In genomic region chr7:27328648-27329047, GRCm38 (mm10) we compare ENCODE assay signal across 13 mouse cellular contexts. TPM values are rescaled to one million over a fixed set of nuclear protein-coding genes. Genes with fewer than 3 reads are reported as not detected.
DNase-seq lines count a peak whose midpoint lies in the region; ATAC-seq and TF ChIP-seq lines count a peak whose summit lies in the region.
"Had no signal": no experiment of that assay in that cellular context is flagged by ENCODE, and none has a peak within 500 bp of the region (broad histone marks: within the 10 kb centered on the region; RNA-seq: fewer than 3 reads in every experiment).

No protein-coding gene starts in this region.

- no peak for TF ChIP-seq CTCF in heart, adult 2 months (IDR thresholded peaks at IDR 0.05)
- no peak; a peak in 1 of 6 replicates for TF ChIP-seq CTCF in MEL (IDR thresholded peaks at IDR 0.05 in 2 of 3, conservative IDR thresholded peaks at IDR 0.05 in 1 of 3; ENCODE audit: control insufficient read depth in 1 of 3, insufficient read depth in 1 of 3, low read depth in 2 of 3, low read length in 3 of 3, poor library complexity in 1 of 3, severe bottlenecking in 1 of 3)

- no peak for TF ChIP-seq POLR2A in heart, adult 2 months (IDR thresholded peaks at IDR 0.05; ENCODE audit: insufficient read depth, low read depth, low read length)
- TF ChIP-seq POLR2A in MEL (IDR thresholded peaks at IDR 0.05; ENCODE audit: control insufficient read depth in 1 of 2, insufficient read depth in 1 of 2, low read depth in 1 of 2, low read length in 2 of 2, poor library complexity in 1 of 2): no peak

- 26% methylated on average over 16 of the region's 16 CpGs for WGBS in heart, adult 2 months
- WGBS in heart, embryonic 12.5 days: 30% methylated on average over 16 of the region's 16 CpGs
- 32% methylated on average over 16 of the region's 16 CpGs for WGBS in limb, embryonic 13.5 days
- WGBS in forebrain, embryonic 13.5 days: 42% methylated on average over 16 of the region's 16 CpGs

- 0 out of 2 replicates have a peak, but pooled peaks cover 2% of the 10 kb centered on the region for H3K27me3 ChIP-seq in heart, adult 2 months (ENCODE audit: control insufficient read depth, insufficient read depth, low read length)
- peaks cover 93% of the 10 kb centered on the region for H3K27me3 ChIP-seq in heart, embryonic 12.5 days (replicated peaks)
- no peaks in the 10 kb centered on the region for H3K27me3 ChIP-seq in MEL (ENCODE audit: control insufficient read depth in 1 of 2, insufficient read depth in 2 of 2, low read length in 2 of 2)
- peaks cover 99% of the 10 kb centered on the region for H3K27me3 ChIP-seq in limb, embryonic 13.5 days
- peaks cover 99% of the 10 kb centered on the region for H3K27me3 ChIP-seq in forebrain, embryonic 13.5 days

- H3K9me3 ChIP-seq in heart, embryonic 12.5 days (replicated peaks): no peaks in the 10 kb centered on the region
- no peaks in the 10 kb centered on the region for H3K9me3 ChIP-seq in MEL (replicated peaks; ENCODE audit: insufficient read depth, low read length)
- H3K9me3 ChIP-seq in limb, embryonic 13.5 days: no peaks in the 10 kb centered on the region
- no peaks in the 10 kb centered on the region for H3K9me3 ChIP-seq in forebrain, embryonic 13.5 days (replicated peaks)
- H3K9me3 ChIP-seq: G1E had no signal

- H3K36me3 ChIP-seq in heart, adult 2 months (ENCODE audit: control insufficient read depth, insufficient read depth, low read length): peaks cover 7% of the 10 kb centered on the region
- peaks cover 22% of the 10 kb centered on the region for H3K36me3 ChIP-seq in heart, embryonic 12.5 days
- H3K36me3 ChIP-seq in MEL (ENCODE audit: control insufficient read depth in 1 of 2, insufficient read depth in 2 of 2, low read length in 2 of 2): no peaks in the 10 kb centered on the region
- peaks cover 8% of the 10 kb centered on the region; the same call in 1 of the 2 replicates for H3K36me3 ChIP-seq in limb, embryonic 13.5 days
- H3K36me3 ChIP-seq in forebrain, embryonic 13.5 days (ENCODE audit: poor library complexity, severe bottlenecking): no peaks in the 10 kb centered on the region
- H3K36me3 ChIP-seq: G1E had no signal

- TF ChIP-seq EP300 in heart, adult 2 months (IDR thresholded peaks at IDR 0.05; ENCODE audit: insufficient read depth, low read depth, low read length): no peak
- no peak for TF ChIP-seq EP300 in MEL (IDR thresholded peaks at IDR 0.05; ENCODE audit: low read depth in 1 of 2, low read length in 2 of 2)

- no peak overlapping the region for H3K9ac ChIP-seq in heart, adult 2 months (ENCODE audit: low read depth, low read length)
- no peak overlapping the region for H3K9ac ChIP-seq in heart, embryonic 12.5 days
- peak overlapping the region; percentile 58; the same call in 1 of the 2 replicates for H3K9ac ChIP-seq in MEL (ENCODE audit: control insufficient read depth, low read depth, low read length, poor library complexity, severe bottlenecking)
- H3K9ac ChIP-seq in limb, embryonic 13.5 days: no peak overlapping the region
- H3K9ac ChIP-seq in forebrain, embryonic 13.5 days: no peak overlapping the region
- H3K9ac ChIP-seq: liver, postnatal 0 days had no signal

- peak; percentile 62 to 73 for DNase-seq in heart, adult 2 months
- peak; percentile 23 for DNase-seq in MEL (ENCODE audit: low read depth, low spot score)
- no peak for DNase-seq in retina, postnatal 1 day
- no peak for DNase-seq in embryo, embryonic 11 days

- H3K4me3 ChIP-seq in heart, adult 2 months: no peak overlapping the region
- H3K4me3 ChIP-seq in heart, embryonic 12.5 days: no peak overlapping the region
- no peak overlapping the region for H3K4me3 ChIP-seq in MEL (ENCODE audit: control insufficient read depth in 1 of 2, insufficient read depth in 1 of 2, low read depth in 2 of 2, low read length in 2 of 2)
- H3K4me3 ChIP-seq in limb, embryonic 13.5 days: no peak overlapping the region
- H3K4me3 ChIP-seq in forebrain, embryonic 13.5 days: no peak overlapping the region

- ATAC-seq in heart, embryonic 12.5 days (ENCODE audit: insufficient number of reproducible peaks, low FRiP score): no peak
- peak; percentile 16; the same call in 1 of the 2 replicates for ATAC-seq in granulocyte monocyte progenitor cell, adult 5-6 weeks (replicated peaks; ENCODE audit: poor library complexity, severe bottlenecking)
- ATAC-seq in limb, embryonic 13.5 days (ENCODE audit: low FRiP score, low read depth): no peak
- ATAC-seq in forebrain, embryonic 13.5 days: no peak

- H3K4me2 ChIP-seq in heart, embryonic 12.5 days: no peak overlapping the region
- peak overlapping the region; percentile 61; the same call in 1 of the 2 replicates for H3K4me2 ChIP-seq in limb, embryonic 13.5 days (replicated peaks)
- no peak overlapping the region for H3K4me2 ChIP-seq in forebrain, embryonic 13.5 days

- peaks cover 19% of the 10 kb centered on the region for H3K4me1 ChIP-seq in heart, adult 2 months (ENCODE audit: control insufficient read depth, insufficient read depth, low read length)
- H3K4me1 ChIP-seq in heart, embryonic 12.5 days (replicated peaks): peaks cover 53% of the 10 kb centered on the region
- H3K4me1 ChIP-seq in MEL (ENCODE audit: control insufficient read depth in 1 of 2, insufficient read depth in 2 of 2, low read length in 2 of 2): peaks cover 0 to 3% of the 10 kb centered on the region in 2 experiments; a peak in 1 of 4 replicates
- H3K4me1 ChIP-seq in limb, embryonic 13.5 days: peaks cover 63% of the 10 kb centered on the region
- peaks cover 44% of the 10 kb centered on the region for H3K4me1 ChIP-seq in forebrain, embryonic 13.5 days

- no peak for TF ChIP-seq RAD21 in MEL (IDR thresholded peaks at IDR 0.05; ENCODE audit: low read depth, low read length)

- H3K79me2 ChIP-seq in heart, adult 2 months (replicated peaks; ENCODE audit: control insufficient read depth, insufficient read depth, low read length): no peaks in the 10 kb centered on the region
- H3K79me2 ChIP-seq in MEL (ENCODE audit: control insufficient read depth, insufficient read depth, low read length, poor library complexity): peaks cover 7% of the 10 kb centered on the region; the same call in 1 of the 2 replicates

- intact Hi-C loops in heart, adult 2 months (cut with DNase I): loop anchor here (5.0 kb wide), 1 partner anchor 166 kb away; no protein-coding TSS in a partner anchor

- peak overlapping the region; percentile 44 for H3K27ac ChIP-seq in heart, adult 2 months
- H3K27ac ChIP-seq in heart, embryonic 12.5 days (ENCODE audit: poor library complexity, severe bottlenecking): no peak overlapping the region
- no peak overlapping the region for H3K27ac ChIP-seq in MEL (ENCODE audit: control insufficient read depth, low read depth, low read length)
- H3K27ac ChIP-seq in limb, embryonic 13.5 days: no peak overlapping the region
- H3K27ac ChIP-seq in forebrain, embryonic 13.5 days: no peak overlapping the region

TF ChIP-seq in MEL, 35 proteins besides CTCF, POLR2A, EP300 and RAD21 (continues in another document):
- TF ChIP-seq ETS1 (IDR thresholded peaks at IDR 0.05; ENCODE audit: low read depth, low read length): no peak
- TF ChIP-seq MYB (IDR thresholded peaks at IDR 0.05; ENCODE audit: low read depth, low read length): no peak
- no peak for TF ChIP-seq MAZ (IDR thresholded peaks at IDR 0.05; ENCODE audit: low read depth, low read length)
- no peak for TF ChIP-seq MAFK (IDR thresholded peaks at IDR 0.05; ENCODE audit: borderline replicate concordance, low read depth, low read length)
- TF ChIP-seq RCOR1 (IDR thresholded peaks at IDR 0.05; ENCODE audit: low read depth, low read length): no peak
- no peak for TF ChIP-seq POLR2AphosphoS5 (IDR thresholded peaks at IDR 0.05; ENCODE audit: borderline replicate concordance, low read depth, low read length)

RNA-seq across cellular contexts. Expression of gene Ltbp4, which starts 8.8 kb away (rescaled TPM):
- total RNA-seq in heart, adult 2 months (2021): 100 to 1,000 TPM; 187 to 221 TPM
- 349 and 374 TPM in 2 replicates for polyA plus RNA-seq in heart, adult 2 months (2012; rRNA removed)
- 53.9 and 57.1 TPM in 2 replicates for polyA plus RNA-seq in heart, embryonic 12.5 days (2016; fragmentation: Nextera tagmentation; extraction: Ambion mirVana)
- total RNA-seq in MEL (2012; rRNA removed): 2.2 and 2.9 TPM in 2 replicates
- polyA plus RNA-seq in MEL (2012; ENCODE audit: insufficient read depth in 1 of 2, insufficient read length in 2 of 2, low read depth in 1 of 2, low replicate concordance in 2 of 2, missing spikeins in 1 of 2): 10 to 100 TPM in 1 of 2 experiments, not detected in 1; 14.2 TPM
- total RNA-seq in granulocyte monocyte progenitor cell, adult 5-6 weeks (2014; fragmentation: Nextera tagmentation): not detected in 2 replicates
- total RNA-seq in granulocyte monocyte progenitor cell, adult 5-6 weeks (2017): not detected in 2 replicates
- polyA plus RNA-seq in limb, embryonic 13.5 days (2015; fragmentation: Nextera tagmentation; extraction: Ambion mirVana): 25.8 and 29.3 TPM in 2 replicates
- polyA plus RNA-seq in forebrain, embryonic 13.5 days (2015; fragmentation: Nextera tagmentation; extraction: Ambion mirVana): 10.5 and 13.4 TPM in 2 replicates

RNA-seq across cellular contexts. Expression of gene Shkbp1, which starts 27.2 kb away (rescaled TPM):
- total RNA-seq in heart, adult 2 months (2021): 1 to 10 TPM; 4.6 to 7.1 TPM
- 17.3 and 20.2 TPM in 2 replicates for polyA plus RNA-seq in heart, adult 2 months (2012; rRNA removed)
- polyA plus RNA-seq in heart, embryonic 12.5 days (2016; fragmentation: Nextera tagmentation; extraction: Ambion mirVana): 35.4 and 39.4 TPM in 2 replicates
- 24.2 and 25.4 TPM in 2 replicates for total RNA-seq in MEL (2012; rRNA removed)
- 10 to 100 TPM in 1 of 2 experiments, not detected in 1; 77.0 TPM for polyA plus RNA-seq in MEL (2012; ENCODE audit: insufficient read depth in 1 of 2, insufficient read length in 2 of 2, low read depth in 1 of 2, low replicate concordance in 2 of 2, missing spikeins in 1 of 2)
- 23.6 and 31.1 TPM in 2 replicates for total RNA-seq in granulocyte monocyte progenitor cell, adult 5-6 weeks (2014; fragmentation: Nextera tagmentation)
- 13.9 and 18.8 TPM in 2 replicates for total RNA-seq in granulocyte monocyte progenitor cell, adult 5-6 weeks (2017)
- polyA plus RNA-seq in limb, embryonic 13.5 days (2015; fragmentation: Nextera tagmentation; extraction: Ambion mirVana): 49.2 and 54.5 TPM in 2 replicates
- 85.4 and 89.3 TPM in 2 replicates for polyA plus RNA-seq in forebrain, embryonic 13.5 days (2015; fragmentation: Nextera tagmentation; extraction: Ambion mirVana)

RNA-seq across cellular contexts. Expression of gene Gm20479, which starts 28.6 kb away (rescaled TPM):
- total RNA-seq in heart, adult 2 months (2021): under 1 TPM in 1 of 2 experiments, not detected in 1; 0.52 TPM
- polyA plus RNA-seq in heart, adult 2 months (2012; rRNA removed): not detected in 2 replicates
- polyA plus RNA-seq in heart, embryonic 12.5 days (2016; fragmentation: Nextera tagmentation; extraction: Ambion mirVana): 1.2 and 1.5 TPM in 2 replicates
- total RNA-seq in MEL (2012; rRNA removed): 0.42 TPM in 1 of 2 replicates, not detected in the other
- 1 to 10 TPM in 1 of 2 experiments, not detected in 1; 2.7 TPM for polyA plus RNA-seq in MEL (2012; ENCODE audit: insufficient read depth in 1 of 2, insufficient read length in 2 of 2, low read depth in 1 of 2, low replicate concordance in 2 of 2, missing spikeins in 1 of 2)
- not detected in 2 replicates for total RNA-seq in granulocyte monocyte progenitor cell, adult 5-6 weeks (2014; fragmentation: Nextera tagmentation)
- total RNA-seq in granulocyte monocyte progenitor cell, adult 5-6 weeks (2017): 1.5 TPM in 1 of 2 replicates, not detected in the other
- not detected in 2 replicates for polyA plus RNA-seq in limb, embryonic 13.5 days (2015; fragmentation: Nextera tagmentation; extraction: Ambion mirVana)
- 0.62 TPM in 1 of 2 replicates, not detected in the other for polyA plus RNA-seq in forebrain, embryonic 13.5 days (2015; fragmentation: Nextera tagmentation; extraction: Ambion mirVana)
- total RNA-seq: G1E; left cerebral cortex, adult 8-10 months had no signal
- polyA plus RNA-seq: frontal cortex, adult 2 months; hindbrain, embryonic 16.5 days; liver, postnatal 0 days had no signal

Comparison
In these comparisons a context has a peak if more than half of its experiments do, and no peak if none do; other contexts are left out.
1. DNase-seq: peak in heart, adult 2 months (2 of 2) and MEL (single experiment); none in retina, postnatal 1 day (single experiment) and embryo, embryonic 11 days (single experiment).